Mouse (Mus musculus): Measurements from ENCODE around the gene Bicc1. TPM values are rescaled to one million over a fixed set of nuclear protein-coding genes. Genes with fewer than 3 reads are reported as not detected.

Bicc1 gene
- polyA plus RNA-seq, 1 experiment from 2014 or later, result 19.2 TPM

DNA sequence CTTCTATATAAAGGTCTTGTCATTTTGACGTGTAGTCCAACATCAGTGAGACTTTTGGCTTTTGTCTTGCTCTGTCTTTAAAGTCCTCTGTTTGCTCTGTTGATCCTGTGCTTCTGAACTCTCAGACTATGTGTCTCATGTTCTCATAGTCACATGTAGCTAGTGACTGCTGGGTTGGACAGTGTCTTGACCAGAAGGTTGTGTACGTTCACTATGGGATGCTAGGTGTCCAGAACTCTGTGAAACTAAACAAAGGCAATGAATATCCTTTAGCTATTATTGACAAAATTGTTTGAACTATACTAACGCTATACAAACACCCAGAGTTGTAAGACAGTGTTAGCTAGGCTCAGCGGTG is 72.2 kb downstream of the Bicc1 start:
- Histone ChIP-seq H3K4me2 (no peak overlapping the region), H3K9me3 (replicated peaks) (no peaks in the 10 kb centered on the region), H3K4me3 (no peak overlapping the region), H3K27me3 (no peaks in the 10 kb centered on the region), H3K4me1 (replicated peaks) (no peaks in the 10 kb centered on the region), H3K36me3 (no peaks in the 10 kb centered on the region), H3K9ac (no peak overlapping the region), H3K27ac (no peak overlapping the region)
- ATAC-seq (replicated peaks; ENCODE audit: insufficient number of reproducible peaks, insufficient read depth, low FRiP score, low read depth), result no peak
- 86% methylated on average over 4 of the region's 4 CpGs for WGBS

DNA sequence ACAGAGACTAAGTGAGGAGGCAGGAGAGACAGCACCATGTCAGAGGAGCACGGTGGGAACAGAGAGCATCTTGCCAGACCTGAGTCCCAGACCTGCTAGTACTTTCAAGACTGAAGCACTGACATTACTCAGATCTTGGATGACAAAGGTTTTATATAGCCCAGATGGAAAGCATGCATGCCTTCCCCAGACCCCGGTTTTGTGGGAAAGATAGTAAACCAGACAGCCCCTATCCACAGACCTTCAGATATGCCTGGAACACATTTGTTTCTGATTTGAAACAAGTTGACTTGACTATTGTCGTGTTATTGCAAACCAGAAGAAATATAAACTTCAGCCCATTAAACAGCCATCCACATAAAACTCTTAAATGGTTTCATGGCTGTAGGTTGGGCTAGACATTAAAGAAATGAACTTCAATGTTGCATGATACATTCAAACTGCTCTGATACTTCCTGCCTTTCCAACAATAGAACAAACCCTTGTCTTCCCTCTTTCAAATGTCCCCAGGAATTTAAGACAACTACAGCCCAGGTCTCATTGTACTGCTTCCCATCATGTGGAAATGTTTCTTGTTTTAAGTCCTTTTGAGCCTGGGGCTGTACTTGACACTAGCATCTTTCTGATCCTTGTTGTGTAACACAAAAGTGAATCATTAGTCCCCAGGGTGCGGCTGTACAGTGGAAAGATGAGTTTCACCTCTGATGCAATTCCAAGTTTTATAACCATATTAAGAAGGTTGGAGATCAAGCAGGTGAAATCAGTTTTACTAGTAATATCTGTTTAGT is 72.7 kb downstream of the Bicc1 start:
- Histone ChIP-seq H3K27me3 (no peaks in the 10 kb centered on the region), H3K36me3 (no peaks in the 10 kb centered on the region), H3K4me2 (no peak overlapping the region), H3K27ac (no peak overlapping the region), H3K4me3 (no peak overlapping the region), H3K9ac (no peak overlapping the region), H3K9me3 (replicated peaks) (no peaks in the 10 kb centered on the region), H3K4me1 (replicated peaks) (no peaks in the 10 kb centered on the region)
- WGBS, result 71% methylated on average over 4 of the region's 4 CpGs
- no peak for ATAC-seq (replicated peaks; ENCODE audit: insufficient number of reproducible peaks, insufficient read depth, low FRiP score, low read depth)

DNA sequence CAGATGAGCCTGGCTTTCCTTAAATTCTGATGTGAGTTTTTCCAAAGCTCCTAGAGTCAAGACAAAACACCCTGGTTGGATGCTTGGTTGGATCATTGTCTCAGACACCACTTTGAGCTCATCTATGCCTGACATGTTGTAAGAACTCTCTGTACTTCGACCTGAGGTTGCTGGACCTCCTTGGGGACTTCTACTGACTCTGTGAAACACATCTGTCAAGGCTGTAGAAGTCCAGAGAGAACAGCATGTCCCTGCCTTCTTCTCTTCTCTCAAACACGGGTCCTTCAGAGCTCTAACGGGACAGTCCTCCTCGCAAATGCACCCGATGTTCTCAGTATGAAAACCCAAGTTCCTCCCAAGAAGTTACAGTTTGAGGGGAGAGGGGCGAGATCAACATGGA is 76.5 kb downstream of the Bicc1 start:
- Histone ChIP-seq H3K4me1 (replicated peaks) (no peaks in the 10 kb centered on the region), H3K27ac (no peak overlapping the region), H3K9me3 (replicated peaks) (no peaks in the 10 kb centered on the region), H3K4me3 (no peak overlapping the region), H3K27me3 (no peaks in the 10 kb centered on the region), H3K4me2 (no peak overlapping the region), H3K9ac (no peak overlapping the region), H3K36me3 (no peaks in the 10 kb centered on the region)
- WGBS, result 81% methylated on average over 6 of the region's 6 CpGs
- ATAC-seq (replicated peaks; ENCODE audit: insufficient number of reproducible peaks, insufficient read depth, low FRiP score, low read depth), result no peak

- no peak overlapping the region for H3K9ac ChIP-seq
- no peaks in the 10 kb centered on the region for H3K4me1 ChIP-seq (replicated peaks)
- H3K4me3 ChIP-seq, result no peak overlapping the region
- H3K27me3 ChIP-seq, result no peaks in the 10 kb centered on the region
- no peak overlapping the region for H3K27ac ChIP-seq
- H3K4me2 ChIP-seq, result no peak overlapping the region
- no peak for ATAC-seq (replicated peaks; ENCODE audit: insufficient number of reproducible peaks, insufficient read depth, low FRiP score, low read depth)
- H3K36me3 ChIP-seq, result no peaks in the 10 kb centered on the region
- 84% methylated on average over 5 of the region's 5 CpGs for WGBS
- no peaks in the 10 kb centered on the region for H3K9me3 ChIP-seq (replicated peaks)
Observed at GRCm38 (mm10) chr10:71078856-71079255, 80.6 kb downstream of the Bicc1 start.

- Histone ChIP-seq H3K4me2 (no peak overlapping the region), H3K4me1 (replicated peaks) (peaks cover 3% of the 10 kb centered on the region; the same call in 1 of the 2 replicates), H3K4me3 (no peak overlapping the region), H3K27me3 (no peaks in the 10 kb centered on the region), H3K9ac (no peak overlapping the region), H3K9me3 (replicated peaks) (no peaks in the 10 kb centered on the region), H3K27ac (no peak overlapping the region), H3K36me3 (no peaks in the 10 kb centered on the region)
- no peak for ATAC-seq (replicated peaks; ENCODE audit: insufficient number of reproducible peaks, insufficient read depth, low FRiP score, low read depth)
- WGBS, result 62% methylated on average over 4 of the region's 4 CpGs
Observed at GRCm38 (mm10) chr10:71065009-71065408, 94.5 kb downstream of the Bicc1 start.

DNA sequence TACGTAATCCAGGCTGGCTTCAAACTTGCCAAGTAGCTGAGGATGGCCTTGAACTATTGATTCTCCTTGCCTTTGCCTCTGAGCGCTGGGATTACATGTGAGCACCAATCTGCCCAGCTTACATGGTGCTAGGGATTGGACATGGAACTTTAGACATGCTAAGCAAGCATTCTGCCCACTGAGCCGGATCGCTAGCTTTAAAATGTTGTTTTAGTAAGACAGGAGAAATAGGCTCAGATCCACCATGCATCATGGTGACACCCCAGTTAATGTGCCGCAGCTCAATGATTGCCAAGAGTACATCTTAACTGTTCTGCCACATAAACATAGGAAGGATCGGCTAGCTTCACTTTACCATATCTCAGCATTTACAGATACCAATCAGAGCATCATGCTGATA is 94.9 kb downstream of the Bicc1 start:
- H3K27me3 ChIP-seq, result no peaks in the 10 kb centered on the region
- H3K27ac ChIP-seq, result no peak overlapping the region
- no peak overlapping the region for H3K4me2 ChIP-seq
- no peak for ATAC-seq (replicated peaks; ENCODE audit: insufficient number of reproducible peaks, insufficient read depth, low FRiP score, low read depth)
- no peaks in the 10 kb centered on the region for H3K36me3 ChIP-seq
- WGBS, result 87% methylated on average over 6 of the region's 6 CpGs
- no peak overlapping the region for H3K9ac ChIP-seq
- no peaks in the 10 kb centered on the region for H3K9me3 ChIP-seq (replicated peaks)
- peaks cover 5% of the 10 kb centered on the region for H3K4me1 ChIP-seq (replicated peaks)
- no peak overlapping the region for H3K4me3 ChIP-seq

DNA sequence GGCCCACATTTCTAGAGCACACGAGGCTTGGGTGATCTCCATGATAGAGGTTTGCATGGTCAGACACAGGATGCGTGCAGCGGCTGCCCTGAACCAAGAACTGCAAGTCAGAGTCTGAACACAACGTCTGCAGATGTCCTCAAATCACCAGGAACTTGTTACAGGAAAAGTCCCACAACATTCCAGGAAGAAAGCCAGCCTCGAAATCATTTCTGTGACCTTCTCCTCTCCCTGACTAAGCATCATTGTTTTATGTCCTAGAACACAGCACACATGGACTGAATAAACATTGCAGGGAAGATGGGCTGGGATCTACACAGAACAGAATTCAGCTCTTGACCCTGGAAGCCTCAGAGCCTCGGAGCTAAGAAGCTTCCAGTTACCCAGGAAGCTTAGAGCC is 97.3 kb downstream of the Bicc1 start:
- H3K4me1 ChIP-seq (replicated peaks), result peaks cover 27% of the 10 kb centered on the region
- no peaks in the 10 kb centered on the region for H3K36me3 ChIP-seq
- H3K27ac ChIP-seq, result no peak overlapping the region
- H3K9me3 ChIP-seq (replicated peaks), result no peaks in the 10 kb centered on the region
- ATAC-seq (replicated peaks; ENCODE audit: insufficient number of reproducible peaks, insufficient read depth, low FRiP score, low read depth), result no peak
- no peaks in the 10 kb centered on the region for H3K27me3 ChIP-seq
- no peak overlapping the region for H3K4me3 ChIP-seq
- no peak overlapping the region for H3K9ac ChIP-seq
- WGBS, result 51% methylated on average over 6 of the region's 6 CpGs
- no peak overlapping the region for H3K4me2 ChIP-seq

- ATAC-seq (replicated peaks; ENCODE audit: insufficient number of reproducible peaks, insufficient read depth, low FRiP score, low read depth), result no peak
- H3K36me3 ChIP-seq, result no peaks in the 10 kb centered on the region
- H3K4me2 ChIP-seq, result no peak overlapping the region
- no peaks in the 10 kb centered on the region for H3K27me3 ChIP-seq
- H3K4me1 ChIP-seq (replicated peaks), result peaks cover 32% of the 10 kb centered on the region
- H3K27ac ChIP-seq, result no peak overlapping the region
- H3K9ac ChIP-seq, result no peak overlapping the region
- no peak overlapping the region for H3K4me3 ChIP-seq
- WGBS, result 41% methylated on average over 2 of the region's 2 CpGs
- H3K9me3 ChIP-seq (replicated peaks), result no peaks in the 10 kb centered on the region
Observed at GRCm38 (mm10) chr10:71060269-71060668, 99.2 kb downstream of the Bicc1 start.

DNA sequence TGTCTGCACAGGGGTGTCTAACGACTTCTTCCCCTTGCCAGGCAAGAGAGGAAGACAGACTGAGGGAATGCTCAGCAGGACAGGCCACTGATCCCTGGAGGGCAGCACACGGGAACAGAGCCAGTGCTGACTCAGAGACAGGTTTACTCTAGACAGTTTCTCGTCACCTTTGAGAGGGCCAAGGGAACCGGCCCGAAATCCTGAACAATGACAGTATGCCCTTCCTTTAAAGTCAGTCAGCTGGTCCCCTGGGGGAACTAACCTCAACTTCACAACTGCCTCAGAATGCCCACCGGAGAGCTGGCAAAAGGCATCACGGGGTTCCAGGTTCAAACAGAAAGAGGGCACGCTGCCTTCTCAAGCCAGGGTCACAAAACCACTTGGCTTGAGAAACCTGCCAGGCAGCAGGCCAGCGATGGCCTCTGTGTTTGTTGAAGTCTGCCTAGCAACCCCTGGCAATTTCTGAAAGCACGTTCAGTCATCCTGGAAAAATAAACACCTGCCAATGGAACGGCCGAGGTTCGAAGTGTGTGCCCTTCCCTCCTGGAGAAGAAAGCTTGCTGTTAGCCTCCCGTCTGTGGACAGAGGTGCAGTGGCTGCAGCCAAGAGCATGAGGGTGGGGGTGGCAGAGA is 100.8 kb downstream of the Bicc1 start:
- no peaks in the 10 kb centered on the region for H3K27me3 ChIP-seq
- H3K4me3 ChIP-seq, result no peak overlapping the region
- WGBS, result 16% methylated on average over 14 of the region's 14 CpGs
- H3K27ac ChIP-seq, result peak overlapping the region; percentile 75
- ATAC-seq (replicated peaks; ENCODE audit: insufficient number of reproducible peaks, insufficient read depth, low FRiP score, low read depth), result peak; percentile 23; the same call in 1 of the 2 replicates
- H3K4me2 ChIP-seq, result peak overlapping the region; percentile 43
- peaks cover 33% of the 10 kb centered on the region for H3K4me1 ChIP-seq (replicated peaks)
- H3K36me3 ChIP-seq, result no peaks in the 10 kb centered on the region
- H3K9ac ChIP-seq, result no peak overlapping the region
- H3K9me3 ChIP-seq (replicated peaks), result no peaks in the 10 kb centered on the region

DNA sequence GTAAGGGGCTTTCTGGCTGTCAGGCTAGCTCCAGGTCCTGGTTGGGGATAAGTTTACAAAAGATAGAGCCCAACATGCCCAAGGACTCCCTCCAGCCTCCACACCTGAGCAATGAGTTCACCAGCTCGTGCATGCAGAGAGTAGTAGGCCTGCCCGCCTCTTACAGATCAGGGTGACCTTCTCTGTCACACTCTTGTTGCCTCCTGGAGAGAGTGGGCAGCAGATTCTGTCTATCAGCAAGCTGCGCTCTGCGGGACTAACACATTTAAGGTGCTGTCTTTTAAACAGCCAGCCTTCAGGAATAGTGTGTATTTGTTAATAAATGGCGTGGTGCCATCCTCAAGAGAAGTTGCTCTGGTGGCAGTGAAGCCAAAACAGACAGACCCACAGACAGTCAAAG is 101.4 kb downstream of the Bicc1 start:
- Histone ChIP-seq H3K36me3 (no peaks in the 10 kb centered on the region), H3K4me1 (replicated peaks) (peaks cover 38% of the 10 kb centered on the region), H3K4me3 (no peak overlapping the region), H3K9me3 (replicated peaks) (no peaks in the 10 kb centered on the region), H3K27ac (peak overlapping the region; percentile 75), H3K9ac (no peak overlapping the region), H3K27me3 (no peaks in the 10 kb centered on the region), H3K4me2 (no peak overlapping the region)
- WGBS, result 58% methylated on average over 5 of the region's 5 CpGs
- ATAC-seq (replicated peaks; ENCODE audit: insufficient number of reproducible peaks, insufficient read depth, low FRiP score, low read depth), result no peak; the same call in 1 of the 2 replicates

GRCm38 (mm10) chr10:71052748-71053147 is 106.8 kb downstream of the Bicc1 start:
- Histone ChIP-seq H3K27ac (peak overlapping the region; percentile 72), H3K9ac (no peak overlapping the region), H3K4me2 (0 out of 2 replicates have a peak overlapping the region, but pooled peaks have one; percentile 10), H3K4me3 (no peak overlapping the region), H3K36me3 (no peaks in the 10 kb centered on the region), H3K4me1 (replicated peaks) (peaks cover 38% of the 10 kb centered on the region), H3K27me3 (no peaks in the 10 kb centered on the region), H3K9me3 (replicated peaks) (no peaks in the 10 kb centered on the region)
- 57% methylated on average over 9 of the region's 9 CpGs for WGBS
- ATAC-seq (replicated peaks; ENCODE audit: insufficient number of reproducible peaks, insufficient read depth, low FRiP score, low read depth), result no peak

GRCm38 (mm10) chr10:71052208-71052607 is 107.3 kb downstream of the Bicc1 start:
- no peaks in the 10 kb centered on the region for H3K36me3 ChIP-seq
- H3K4me3 ChIP-seq, result no peak overlapping the region
- peak overlapping the region; percentile 10; the same call in 1 of the 2 replicates for H3K4me2 ChIP-seq
- 26% methylated on average over 7 of the region's 7 CpGs for WGBS
- no peaks in the 10 kb centered on the region for H3K27me3 ChIP-seq
- ATAC-seq (replicated peaks; ENCODE audit: insufficient number of reproducible peaks, insufficient read depth, low FRiP score, low read depth), result peak; percentile 68
- H3K4me1 ChIP-seq (replicated peaks), result peaks cover 34% of the 10 kb centered on the region
- H3K9ac ChIP-seq, result no peak overlapping the region
- peak overlapping the region; percentile 72 for H3K27ac ChIP-seq
- H3K9me3 ChIP-seq (replicated peaks), result no peaks in the 10 kb centered on the region
